ENCODE assay signal across 10 mouse cellular contexts in genomic region chr15:84183967-84184366, GRCm38 (mm10). TPM values are rescaled to one million over a fixed set of nuclear protein-coding genes. Genes with fewer than 3 reads are reported as not detected.
DNase-seq lines count a peak whose midpoint lies in the region; ATAC-seq and TF ChIP-seq lines count a peak whose summit lies in the region.
"Had no signal": no experiment of that assay in that cellular context is flagged by ENCODE, and none has a peak within 500 bp of the region (broad histone marks: within the 10 kb centered on the region; RNA-seq: fewer than 3 reads in every experiment).

No protein-coding gene starts in this region.

- H3K27me3 ChIP-seq in kidney, embryonic 16.5 days (ENCODE audit: insufficient read depth, low read length), result no peaks in the 10 kb centered on the region
- H3K27me3 ChIP-seq in liver, embryonic 13.5 days, result 0 out of 2 replicates have a peak, but pooled peaks cover 15% of the 10 kb centered on the region
- H3K27me3 ChIP-seq: embryonic facial prominence, embryonic 13.5 days had no signal

- no peak overlapping the region for H3K4me3 ChIP-seq in kidney, embryonic 16.5 days (ENCODE audit: low read length)
- H3K4me3 ChIP-seq in ES-E14 (ENCODE audit: insufficient read depth in 1 of 2, low read depth in 1 of 2, low read length in 2 of 2, poor library complexity in 1 of 2, severe bottlenecking in 1 of 2), result peak overlapping the region in 1 of 2 experiments; percentile 11; a peak in 2 of 4 replicates
- H3K4me3 ChIP-seq in bone marrow macrophage, adult 2 months (ENCODE audit: insufficient read depth, low read length), result no peak overlapping the region
- H3K4me3 ChIP-seq in liver, embryonic 13.5 days (replicated peaks), result no peak overlapping the region
- H3K4me3 ChIP-seq: embryonic facial prominence, embryonic 13.5 days; hindbrain, embryonic 15.5 days had no signal

- no peak for TF ChIP-seq CTCF in bone marrow macrophage, adult 2 months (IDR thresholded peaks at IDR 0.05; ENCODE audit: low read depth, low read length)

- in situ Hi-C loops in ES-E14 (cut with MboI; ENCODE audit: low sequenced_read_pairs in 2 of 2, unreplicated experiment in 2 of 2), result no loop called here

- WGBS in kidney, embryonic 16.5 days, result 25% methylated on average over 1 of the region's 1 CpGs
- WGBS in liver, embryonic 13.5 days (ENCODE audit: insufficient replicate concordance), result 0% methylated on average over 1 of the region's 1 CpGs

- H3K9ac ChIP-seq in kidney, embryonic 16.5 days (replicated peaks; ENCODE audit: low read length), result no peak overlapping the region
- H3K9ac ChIP-seq in ES-E14 (ENCODE audit: insufficient read depth, low read depth, low read length, poor library complexity, severe bottlenecking), result peak overlapping the region; percentile 24; the same call in 1 of the 2 replicates
- no peak overlapping the region for H3K9ac ChIP-seq in liver, embryonic 13.5 days
- H3K9ac ChIP-seq: embryonic facial prominence, embryonic 13.5 days; hindbrain, embryonic 15.5 days had no signal

- no peak for TF ChIP-seq POLR2A in bone marrow macrophage, adult 2 months (IDR thresholded peaks at IDR 0.05; ENCODE audit: borderline replicate concordance, low read depth, low read length)

- H3K4me1 ChIP-seq in kidney, embryonic 16.5 days (ENCODE audit: insufficient read depth, low read length), result peaks cover 7% of the 10 kb centered on the region; the same call in 1 of the 2 replicates
- H3K4me1 ChIP-seq in ES-E14 (ENCODE audit: control insufficient read depth in 2 of 2, insufficient read depth in 2 of 2, low read length in 2 of 2, poor library complexity in 1 of 2), result peaks cover 19 to 47% of the 10 kb centered on the region in 2 experiments; a peak in 3 of 4 replicates
- H3K4me1 ChIP-seq in bone marrow macrophage, adult 2 months (ENCODE audit: control insufficient read depth, insufficient read depth, low read length), result peaks cover 24% of the 10 kb centered on the region
- peaks cover 11% of the 10 kb centered on the region; the same call in 1 of the 2 replicates for H3K4me1 ChIP-seq in liver, embryonic 13.5 days (replicated peaks)
- H3K4me1 ChIP-seq: hindbrain, embryonic 15.5 days had no signal

- no peak for DNase-seq in kidney, adult 11 months
- no peak for DNase-seq in ES-E14 (ENCODE audit: low read depth, low spot score)
- DNase-seq in liver, embryonic 13.5 days, result no peak
- no peak for DNase-seq in urinary bladder, postnatal 25 days (ENCODE audit: low spot score)
- no peak for DNase-seq in ovary, postnatal 14 days (ENCODE audit: low spot score)
- DNase-seq: thymus, postnatal 14 days had no signal

- peak; percentile 71; the same call in 1 of the 2 replicates for ATAC-seq in kidney, embryonic 16.5 days (ENCODE audit: low FRiP score, low TSS enrichment)
- ATAC-seq in liver, embryonic 13.5 days (ENCODE audit: low read depth), result peak; percentile 60

- no peaks in the 10 kb centered on the region for H3K36me3 ChIP-seq in kidney, embryonic 16.5 days (ENCODE audit: insufficient read depth, low read length)
- H3K36me3 ChIP-seq in ES-E14 (ENCODE audit: control insufficient read depth, insufficient read depth, low read length, poor library complexity, severe bottlenecking), result no peaks in the 10 kb centered on the region
- no peaks in the 10 kb centered on the region for H3K36me3 ChIP-seq in liver, embryonic 13.5 days
- H3K36me3 ChIP-seq: embryonic facial prominence, embryonic 13.5 days; hindbrain, embryonic 15.5 days had no signal

- H3K4me2 ChIP-seq in kidney, embryonic 16.5 days (replicated peaks; ENCODE audit: low read depth, low read length), result no peak overlapping the region
- no peak overlapping the region for H3K4me2 ChIP-seq in liver, embryonic 13.5 days
- H3K4me2 ChIP-seq: hindbrain, embryonic 15.5 days had no signal

- no peaks in the 10 kb centered on the region for H3K9me3 ChIP-seq in kidney, embryonic 16.5 days (ENCODE audit: low read length)
- no peaks in the 10 kb centered on the region for H3K9me3 ChIP-seq in ES-E14 (ENCODE audit: control insufficient read depth, insufficient read depth, low read depth, low read length)
- no peaks in the 10 kb centered on the region for H3K9me3 ChIP-seq in liver, embryonic 13.5 days (replicated peaks)
- H3K9me3 ChIP-seq: embryonic facial prominence, embryonic 13.5 days; hindbrain, embryonic 15.5 days had no signal

- H3K27ac ChIP-seq in kidney, embryonic 16.5 days (ENCODE audit: low read length), result no peak overlapping the region
- H3K27ac ChIP-seq in ES-E14 (ENCODE audit: insufficient read depth, low read depth, low read length, poor library complexity, severe bottlenecking), result peak overlapping the region; percentile 80
- peak overlapping the region; percentile 74 for H3K27ac ChIP-seq in bone marrow macrophage, adult 2 months (ENCODE audit: insufficient read depth, low read depth, low read length)
- no peak overlapping the region for H3K27ac ChIP-seq in liver, embryonic 13.5 days
- H3K27ac ChIP-seq: hindbrain, embryonic 15.5 days had no signal

TF ChIP-seq in ES-E14, 5 proteins besides CTCF, POLR2A, EP300 and RAD21:
- TF ChIP-seq MAFK (IDR thresholded peaks at IDR 0.05; ENCODE audit: insufficient read depth, low read depth, low read length), result peak; percentile 91
- no peak for TF ChIP-seq ZNF384 (IDR thresholded peaks at IDR 0.05; ENCODE audit: low read depth, low read length)

RNA-seq across cellular contexts. Expression of gene Samm50, which starts 8.1 kb away (rescaled TPM):
- polyA plus RNA-seq in kidney, embryonic 16.5 days (2015; fragmentation: Nextera tagmentation; extraction: Ambion mirVana), result 136 and 143 TPM in 2 replicates
- total RNA-seq in ES-E14 (2012; rRNA removed), result 107 TPM in 2 replicates
- polyA plus RNA-seq in bone marrow macrophage, adult 2 months (2012; ENCODE audit: insufficient read depth, insufficient read length, missing spikeins), result 48.7 and 50.9 TPM in 2 replicates
- polyA plus RNA-seq in liver, embryonic 13.5 days (2015; fragmentation: Nextera tagmentation; extraction: Ambion mirVana), result 98.0 and 106 TPM in 2 replicates

RNA-seq across cellular contexts. Expression of gene Pnpla3, which starts 16.3 kb away (rescaled TPM):
- polyA plus RNA-seq in kidney, embryonic 16.5 days (2015; fragmentation: Nextera tagmentation; extraction: Ambion mirVana), result 0.53 and 1.1 TPM in 2 replicates
- total RNA-seq in ES-E14 (2012; rRNA removed), result 3.6 and 4.1 TPM in 2 replicates
- not detected in 2 replicates for polyA plus RNA-seq in bone marrow macrophage, adult 2 months (2012; ENCODE audit: insufficient read depth, insufficient read length, missing spikeins)
- 1.2 and 1.4 TPM in 2 replicates for polyA plus RNA-seq in liver, embryonic 13.5 days (2015; fragmentation: Nextera tagmentation; extraction: Ambion mirVana)

RNA-seq across cellular contexts. Expression of gene Parvb, which starts 47.9 kb away (rescaled TPM):
- 3.1 and 3.5 TPM in 2 replicates for polyA plus RNA-seq in kidney, embryonic 16.5 days (2015; fragmentation: Nextera tagmentation; extraction: Ambion mirVana)
- total RNA-seq in ES-E14 (2012; rRNA removed), result 10.8 and 18.6 TPM in 2 replicates
- 34.4 and 35.7 TPM in 2 replicates for polyA plus RNA-seq in bone marrow macrophage, adult 2 months (2012; ENCODE audit: insufficient read depth, insufficient read length, missing spikeins)
- 6.7 and 8.1 TPM in 2 replicates for polyA plus RNA-seq in liver, embryonic 13.5 days (2015; fragmentation: Nextera tagmentation; extraction: Ambion mirVana)

Comparison
In these comparisons a context has a peak if more than half of its experiments do, and no peak if none do; other contexts are left out.
1. H3K27ac ChIP-seq: peak in ES-E14 (single experiment) and bone marrow macrophage, adult 2 months (single experiment); none in kidney, embryonic 16.5 days (single experiment) and liver, embryonic 13.5 days (single experiment).